In genomic region chr1:25831521-25831900, GRCm38 (mm10) we compare ENCODE assay signal across 16 mouse cellular contexts. TPM values are rescaled to one million over a fixed set of nuclear protein-coding genes. Genes with fewer than 3 reads are reported as not detected.
DNase-seq lines count a peak whose midpoint lies in the region; ATAC-seq lines count a peak whose summit lies in the region.
"Had no signal": no experiment of that assay in that cellular context is flagged by ENCODE, and none has a peak within 500 bp of the region (broad histone marks: within the 10 kb centered on the region; RNA-seq: fewer than 3 reads in every experiment).

No protein-coding gene starts in this region.

- H3K27ac ChIP-seq in embryonic facial prominence, embryonic 14.5 days (replicated peaks; ENCODE audit: low read depth, low read length) = no peak overlapping the region
- H3K27ac ChIP-seq in hindbrain, embryonic 12.5 days = no peak overlapping the region
- peak overlapping the region; percentile 96; the same call in 1 of the 2 replicates for H3K27ac ChIP-seq in midbrain, embryonic 14.5 days (replicated peaks; ENCODE audit: low read depth, low read length)
- H3K27ac ChIP-seq: heart, embryonic 13.5 days; liver, embryonic 12.5 days; stomach, postnatal 0 days had no signal

- WGBS in embryonic facial prominence, embryonic 14.5 days = 30% methylated on average over 2 of the region's 2 CpGs
- WGBS in hindbrain, embryonic 12.5 days = 16% methylated on average over 2 of the region's 2 CpGs
- WGBS in midbrain, embryonic 14.5 days = 3% methylated on average over 2 of the region's 2 CpGs

- peak; percentile 18 for DNase-seq in brain, adult 2 months (ENCODE audit: low read depth, low spot score)
- no peak for DNase-seq in embryonic facial prominence, embryonic 14.5 days (ENCODE audit: low spot score)
- peak; percentile 62 for DNase-seq in midbrain, embryonic 14.5 days
- DNase-seq in kidney, adult 11 months = no peak
- no peak for DNase-seq in layer of hippocampus, adult 18-20 months (ENCODE audit: low spot score in 2 of 2)
- no peak for DNase-seq in thymus, postnatal 25 days
- DNase-seq: adrenal gland, adult 8-10 months; gastrocnemius, postnatal 25 days; kidney, postnatal 25 days; lung, postnatal 10 days had no signal

- H3K9ac ChIP-seq in embryonic facial prominence, embryonic 14.5 days (ENCODE audit: low read depth, low read length) = no peak overlapping the region
- H3K9ac ChIP-seq in hindbrain, embryonic 12.5 days = no peak overlapping the region
- H3K9ac ChIP-seq in midbrain, embryonic 14.5 days (replicated peaks; ENCODE audit: low read length) = peak overlapping the region; percentile 74; the same call in 1 of the 2 replicates
- H3K9ac ChIP-seq: heart, embryonic 13.5 days; liver, embryonic 12.5 days had no signal

- no peaks in the 10 kb centered on the region for H3K4me1 ChIP-seq in embryonic facial prominence, embryonic 14.5 days (ENCODE audit: control insufficient read depth, insufficient read depth, low read length)
- H3K4me1 ChIP-seq in hindbrain, embryonic 12.5 days = peaks cover 27% of the 10 kb centered on the region
- H3K4me1 ChIP-seq in midbrain, embryonic 14.5 days (ENCODE audit: control insufficient read depth, insufficient read depth, low read length) = peaks cover 14% of the 10 kb centered on the region
- H3K4me1 ChIP-seq: liver, embryonic 12.5 days had no signal

- H3K4me3 ChIP-seq in embryonic facial prominence, embryonic 14.5 days (ENCODE audit: low read depth, low read length) = peak overlapping the region; percentile 59; the same call in 1 of the 2 replicates
- peak overlapping the region; percentile 61 for H3K4me3 ChIP-seq in hindbrain, embryonic 12.5 days
- peak overlapping the region; percentile 59 for H3K4me3 ChIP-seq in midbrain, embryonic 14.5 days (replicated peaks; ENCODE audit: low read depth, low read length)
- H3K4me3 ChIP-seq: liver, embryonic 12.5 days had no signal

- peaks cover 36% of the 10 kb centered on the region for H3K27me3 ChIP-seq in embryonic facial prominence, embryonic 14.5 days (replicated peaks; ENCODE audit: control insufficient read depth, insufficient read depth, low read length)
- H3K27me3 ChIP-seq in hindbrain, embryonic 12.5 days = no peaks in the 10 kb centered on the region
- H3K27me3 ChIP-seq in midbrain, embryonic 14.5 days (ENCODE audit: control insufficient read depth, insufficient read depth, low read length) = no peaks in the 10 kb centered on the region
- H3K27me3 ChIP-seq: CH12.LX had no signal

- no peaks in the 10 kb centered on the region for H3K36me3 ChIP-seq in embryonic facial prominence, embryonic 14.5 days (ENCODE audit: control insufficient read depth, insufficient read depth, low read length)
- H3K36me3 ChIP-seq in hindbrain, embryonic 12.5 days = no peaks in the 10 kb centered on the region
- H3K36me3 ChIP-seq in midbrain, embryonic 14.5 days (ENCODE audit: control insufficient read depth, insufficient read depth, low read length) = no peaks in the 10 kb centered on the region
- H3K36me3 ChIP-seq: heart, embryonic 13.5 days; liver, embryonic 12.5 days had no signal

- ATAC-seq in embryonic facial prominence, embryonic 14.5 days (ENCODE audit: low read depth) = no peak
- ATAC-seq in hindbrain, embryonic 12.5 days (ENCODE audit: low FRiP score) = no peak
- no peak for ATAC-seq in midbrain, embryonic 14.5 days (ENCODE audit: low FRiP score, low TSS enrichment)
- ATAC-seq: liver, embryonic 12.5 days had no signal

- peak overlapping the region; percentile 88; the same call in 1 of the 2 replicates for H3K4me2 ChIP-seq in embryonic facial prominence, embryonic 14.5 days (ENCODE audit: low read depth, low read length)
- H3K4me2 ChIP-seq in hindbrain, embryonic 12.5 days (replicated peaks) = peak overlapping the region; percentile 64
- H3K4me2 ChIP-seq in midbrain, embryonic 14.5 days (ENCODE audit: low read length) = peak overlapping the region; percentile 68
- H3K4me2 ChIP-seq: liver, embryonic 12.5 days had no signal

- no peaks in the 10 kb centered on the region for H3K9me3 ChIP-seq in embryonic facial prominence, embryonic 14.5 days (ENCODE audit: control insufficient read depth, low read length)
- no peaks in the 10 kb centered on the region for H3K9me3 ChIP-seq in hindbrain, embryonic 12.5 days (replicated peaks)
- no peaks in the 10 kb centered on the region for H3K9me3 ChIP-seq in midbrain, embryonic 14.5 days (ENCODE audit: control insufficient read depth, low read length)
- H3K9me3 ChIP-seq: heart, embryonic 13.5 days; liver, embryonic 12.5 days had no signal

RNA-seq across cellular contexts. Expression of gene Adgrb3, which starts 2.0 kb away (rescaled TPM):
- polyA plus RNA-seq in embryonic facial prominence, embryonic 14.5 days (2014; fragmentation: Nextera tagmentation; extraction: Ambion mirVana) = 2.9 and 3.4 TPM in 2 replicates
- polyA plus RNA-seq in hindbrain, embryonic 12.5 days (2016; fragmentation: Nextera tagmentation; extraction: Ambion mirVana) = 22.4 and 24.1 TPM in 2 replicates
- polyA plus RNA-seq in midbrain, embryonic 14.5 days (2014; fragmentation: Nextera tagmentation; extraction: Ambion mirVana) = 55.0 and 67.6 TPM in 2 replicates
- 100 to 1,000 TPM in 1 of 2 experiments, 10 to 100 TPM in 1; 97.8 to 105 TPM for total RNA-seq in layer of hippocampus, adult 18-20 months (2021)
- total RNA-seq: CH12.LX; monocyte, adult 5-6 weeks had no signal

Comparison
In these comparisons a context has a peak if more than half of its experiments do, and no peak if none do; other contexts are left out.
1. DNase-seq: peak in brain, adult 2 months (single experiment) and midbrain, embryonic 14.5 days (single experiment); none in embryonic facial prominence, embryonic 14.5 days (single experiment), kidney, adult 11 months (single experiment), layer of hippocampus, adult 18-20 months (0 of 2) and thymus, postnatal 25 days (single experiment).
2. Peak in every context shown above with its lines, with median percentiles within 50 percentile points of each other: H3K4me2 ChIP-seq and H3K4me3 ChIP-seq.